Mouse (Mus musculus) embryonic facial prominence, embryonic 15.5 days (tissue): ENCODE data around the gene Ssna1. TPM values are rescaled to one million over a fixed set of nuclear protein-coding genes. Genes with fewer than 3 reads are reported as not detected.

Source experiments
- ATAC-seq: fragments of 200-750 bp; cut with Nextera tagmentation; 2 replicates; pipeline ENCODE4 v1.8.0; 2017; ENCODE audit warnings: low read depth, moderate TSS enrichment; ENCODE audit not compliant: insufficient number of reproducible peaks, low FRiP score, low TSS enrichment
- H3K27ac ChIP-seq: fragments of 300-500 bp; sonication (generic); replicated peaks from 2 replicates; pipeline ENCODE4 v1.5.1; 2015; ENCODE audit warnings: mild to moderate bottlenecking, inconsistent platforms
- H3K27me3 ChIP-seq: fragments of 300-500 bp; sonication (generic); 2 replicates; pipeline ENCODE4 v1.6.1; 2015; ENCODE audit warnings: inconsistent platforms
- H3K36me3 ChIP-seq: fragments of 300-500 bp; sonication (generic); 2 replicates; pipeline ENCODE4 v1.6.1; 2015; ENCODE audit warnings: mild to moderate bottlenecking, inconsistent platforms
- H3K4me1 ChIP-seq: fragments of 300-500 bp; sonication (generic); 2 replicates; pipeline ENCODE4 v1.6.1; 2015; ENCODE audit warnings: inconsistent platforms
- H3K4me2 ChIP-seq: fragments of 300-500 bp; sonication (generic); replicated peaks from 2 replicates; pipeline ENCODE4 v1.6.1; 2015; ENCODE audit warnings: mild to moderate bottlenecking, inconsistent platforms
- H3K4me3 ChIP-seq: fragments of 300-500 bp; sonication (generic); replicated peaks from 2 replicates; pipeline ENCODE4 v1.5.1; 2015; ENCODE audit warnings: mild to moderate bottlenecking, inconsistent platforms
- H3K9ac ChIP-seq: fragments of 300-500 bp; sonication (generic); 2 replicates; pipeline ENCODE4 v1.6.1; 2015; ENCODE audit warnings: inconsistent platforms
- H3K9me3 ChIP-seq: fragments of 300-500 bp; sonication (generic); replicated peaks from 2 replicates; pipeline ENCODE4 v1.6.1; 2016; ENCODE audit warnings: inconsistent platforms
- WGBS: fragments of 180-500 bp; shearing (Covaris S2); methylation state at CpG from one replicate; pipeline ENCODE4 v1.1.7; 2015; 5-methylcytosine and 5-hydroxymethylcytosine counted together
- polyA plus RNA-seq: library from polyadenylated mRNA; unstranded; fragments of >200 nt; fragmentation: Nextera tagmentation; extraction: Ambion mirVana; gene quantifications from 2 replicates; pipeline ENCODE4 v1.2.1, GENCODE M21; 2015

The Ssna1 gene
- polyA plus RNA-seq, 1 experiment from 2014 or later, result 258 TPM

- peaks cover 24% of the 10 kb centered on the region for H3K27me3 ChIP-seq
- 86% methylated on average over 3 of the region's 3 CpGs for WGBS
- no peak for ATAC-seq
- H3K4me3 ChIP-seq, result 0 out of 2 replicates have a peak overlapping the region, but pooled peaks have one; percentile 1
- H3K9ac ChIP-seq, result no peak overlapping the region
- H3K4me1 ChIP-seq, result peaks cover 29% of the 10 kb centered on the region
- H3K27ac ChIP-seq, result no peak overlapping the region
- H3K9me3 ChIP-seq, result no peaks in the 10 kb centered on the region
- no peaks in the 10 kb centered on the region for H3K36me3 ChIP-seq
- H3K4me2 ChIP-seq, result no peak overlapping the region
Observed at GRCm38 (mm10) chr2:25239766-25240165, 32.5 kb downstream of the Ssna1 start.

DNA sequence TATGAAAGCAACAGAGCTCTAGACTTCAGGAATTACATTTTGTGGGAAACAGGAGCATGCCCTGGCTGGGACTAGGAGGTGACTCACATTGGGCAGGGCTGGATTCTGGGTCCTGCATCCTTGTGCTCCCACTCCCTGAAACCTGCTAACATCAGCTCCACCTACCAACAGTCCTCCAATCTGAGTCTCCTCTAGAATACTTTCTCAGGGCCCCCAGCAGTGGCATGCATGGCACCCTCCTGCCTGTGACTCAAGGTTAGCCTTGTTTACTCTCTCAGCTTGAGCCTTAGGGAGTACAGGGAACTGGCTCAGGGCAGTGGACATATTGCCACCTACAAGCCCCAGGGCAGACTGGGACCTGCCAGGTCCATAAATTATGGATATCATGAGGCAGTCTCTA is 34.1 kb downstream of the Ssna1 start:
- H3K36me3 ChIP-seq, result no peaks in the 10 kb centered on the region
- no peak overlapping the region for H3K9ac ChIP-seq
- no peaks in the 10 kb centered on the region for H3K9me3 ChIP-seq
- H3K4me2 ChIP-seq, result no peak overlapping the region
- ATAC-seq, result no peak
- H3K4me3 ChIP-seq, result no peak overlapping the region
- H3K4me1 ChIP-seq, result peaks cover 29% of the 10 kb centered on the region
- H3K27me3 ChIP-seq, result peaks cover 23% of the 10 kb centered on the region
- H3K27ac ChIP-seq, result peak overlapping the region; percentile 55

DNA sequence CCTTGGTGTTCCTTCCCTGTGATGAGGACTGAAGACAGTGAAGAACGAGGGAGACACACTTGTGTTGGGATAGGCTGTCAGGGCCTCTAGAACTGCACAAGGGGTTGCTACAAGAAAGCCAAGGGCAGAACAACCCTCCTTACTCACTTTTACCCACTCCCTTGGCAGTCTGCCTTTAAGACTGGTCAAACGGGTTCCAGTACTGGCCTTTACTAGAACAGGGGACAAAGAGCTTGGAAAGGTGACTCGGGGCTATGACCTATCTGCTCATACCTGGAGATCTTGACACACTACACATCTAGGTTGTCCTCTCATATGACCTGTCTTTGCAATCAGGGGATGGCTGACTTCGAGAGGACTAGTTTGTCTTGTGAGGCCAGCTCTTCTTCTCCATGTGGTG is 34.7 kb downstream of the Ssna1 start:
- 60% methylated on average over 4 of the region's 4 CpGs for WGBS
- H3K27ac ChIP-seq, result peak overlapping the region; percentile 55; the same call in 1 of the 2 replicates
- H3K36me3 ChIP-seq, result no peaks in the 10 kb centered on the region
- peaks cover 18% of the 10 kb centered on the region for H3K27me3 ChIP-seq
- peaks cover 24% of the 10 kb centered on the region for H3K4me1 ChIP-seq
- H3K4me2 ChIP-seq, result no peak overlapping the region
- no peak for ATAC-seq
- H3K4me3 ChIP-seq, result no peak overlapping the region
- H3K9me3 ChIP-seq, result no peaks in the 10 kb centered on the region
- H3K9ac ChIP-seq, result no peak overlapping the region

- Histone ChIP-seq H3K4me3 (no peak within 1 kb of the TSS), H3K9me3 (no peaks in the 10 kb centered on the region), H3K27me3 (peaks cover 9% of the 10 kb centered on the region; the same call in 1 of the 2 replicates), H3K36me3 (no peaks in the 10 kb centered on the region), H3K9ac (no peak within 1 kb of the TSS), H3K4me2 (no peak within 1 kb of the TSS), H3K27ac (peak within 1 kb of the TSS; percentile 55; the same call in 1 of the 2 replicates), H3K4me1 (peaks cover 15% of the 10 kb centered on the region)
- no peak for ATAC-seq
- 27% methylated on average over 8 of the region's 8 CpGs for WGBS
Observed at GRCm38 (mm10) chr2:25236614-25237013, 35.6 kb downstream of the Ssna1 start, which contains the start of gene Rnf224. Gene Rnf224 (minus strand): TSS chr2:25236787.

DNA sequence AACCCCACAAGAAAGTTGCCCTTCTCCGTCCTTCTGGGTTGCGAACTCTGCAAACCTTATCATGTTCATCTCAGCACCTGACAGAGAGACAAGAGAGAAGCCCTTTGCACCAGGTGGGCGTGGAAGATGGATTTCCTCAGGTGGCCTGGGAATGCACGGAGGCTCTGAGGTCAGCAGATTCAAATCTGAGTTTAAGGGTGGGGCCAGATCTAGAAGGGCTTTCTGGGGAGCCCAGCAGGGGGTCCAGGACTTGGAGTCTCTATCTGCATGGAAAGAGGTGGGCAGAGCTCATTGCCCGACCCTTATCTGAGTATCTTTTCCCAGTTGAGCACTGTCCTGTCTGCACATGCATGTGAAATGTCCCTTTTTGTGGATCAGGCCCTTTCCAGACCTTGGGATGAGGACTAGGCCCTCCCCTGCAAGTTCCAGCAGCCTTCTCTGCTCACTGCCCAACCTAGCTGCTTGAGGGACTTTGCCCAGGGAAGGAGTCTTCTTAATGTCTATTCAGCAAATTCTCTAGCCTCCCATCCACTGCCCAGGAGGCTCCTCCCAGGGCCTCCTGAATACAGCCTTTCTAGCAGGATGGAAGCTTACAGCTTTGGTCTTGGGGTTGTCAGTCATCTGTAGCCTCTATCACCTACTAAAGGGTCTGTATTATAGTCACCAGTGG is 37.6 kb downstream of the Ssna1 start:
- Histone ChIP-seq H3K9ac (no peak overlapping the region), H3K4me2 (no peak overlapping the region), H3K27me3 (peaks cover 11% of the 10 kb centered on the region; the same call in 1 of the 2 replicates), H3K4me1 (no peaks in the 10 kb centered on the region), H3K27ac (no peak overlapping the region), H3K4me3 (no peak overlapping the region), H3K9me3 (no peaks in the 10 kb centered on the region), H3K36me3 (no peaks in the 10 kb centered on the region)
- WGBS, result 56% methylated on average over 5 of the region's 5 CpGs
- ATAC-seq, result no peak

- Histone ChIP-seq H3K4me1 (peaks cover under 1% of the 10 kb centered on the region), H3K27me3 (peaks cover 11% of the 10 kb centered on the region; the same call in 1 of the 2 replicates), H3K4me3 (no peak within 1 kb of the TSS), H3K4me2 (no peak within 1 kb of the TSS), H3K9me3 (no peaks in the 10 kb centered on the region), H3K36me3 (no peaks in the 10 kb centered on the region), H3K27ac (no peak within 1 kb of the TSS), H3K9ac (no peak within 1 kb of the TSS)
- WGBS, result 84% methylated on average over 3 of the region's 3 CpGs
- no peak for ATAC-seq
Observed at GRCm38 (mm10) chr2:25234050-25234449, 38.2 kb downstream of the Ssna1 start, which contains the start of gene Slc34a3. Gene Slc34a3 (minus strand): TSS chr2:25234364.

GRCm38 (mm10) chr2:25233421-25233820 is 38.8 kb downstream of the Ssna1 start:
- no peaks in the 10 kb centered on the region for H3K9me3 ChIP-seq
- WGBS, result 72% methylated on average over 4 of the region's 4 CpGs
- ATAC-seq, result no peak
- peaks cover 11% of the 10 kb centered on the region; the same call in 1 of the 2 replicates for H3K27me3 ChIP-seq
- no peak overlapping the region for H3K9ac ChIP-seq
- no peaks in the 10 kb centered on the region for H3K36me3 ChIP-seq
- H3K27ac ChIP-seq, result no peak overlapping the region
- H3K4me2 ChIP-seq, result no peak overlapping the region
- no peak overlapping the region for H3K4me3 ChIP-seq
- peaks cover 6% of the 10 kb centered on the region for H3K4me1 ChIP-seq

DNA sequence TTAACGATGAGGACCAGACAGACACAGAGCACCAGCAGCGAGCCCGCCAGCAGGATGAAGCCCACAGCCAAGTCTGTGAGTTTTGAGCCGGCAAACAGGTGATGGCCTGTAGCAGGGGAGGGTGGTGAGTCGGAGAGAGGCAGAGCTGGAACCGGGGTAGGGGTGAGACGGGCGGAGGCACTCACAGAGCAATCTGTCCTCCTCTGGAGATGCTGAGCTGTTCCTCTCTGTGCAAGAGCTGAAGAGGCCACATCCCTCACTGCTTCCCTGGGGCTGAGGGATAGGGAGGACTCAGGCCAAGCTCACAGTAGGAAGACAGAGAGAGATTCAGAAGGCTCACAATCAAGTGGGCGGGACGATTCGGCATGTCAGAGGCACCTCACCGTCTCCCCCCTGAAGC is 41.2 kb downstream of the Ssna1 start:
- Histone ChIP-seq H3K4me3 (no peak overlapping the region), H3K4me1 (peaks cover 11% of the 10 kb centered on the region), H3K4me2 (no peak overlapping the region), H3K9me3 (no peaks in the 10 kb centered on the region), H3K9ac (no peak overlapping the region), H3K36me3 (no peaks in the 10 kb centered on the region), H3K27me3 (peaks cover 11% of the 10 kb centered on the region; the same call in 1 of the 2 replicates), H3K27ac (no peak overlapping the region)
- WGBS, result 43% methylated on average over 12 of the region's 12 CpGs
- ATAC-seq, result no peak

GRCm38 (mm10) chr2:25230581-25230980 is 41.7 kb downstream of the Ssna1 start:
- no peak overlapping the region for H3K9ac ChIP-seq
- WGBS, result 77% methylated on average over 7 of the region's 7 CpGs
- H3K4me1 ChIP-seq, result peaks cover 15% of the 10 kb centered on the region

DNA sequence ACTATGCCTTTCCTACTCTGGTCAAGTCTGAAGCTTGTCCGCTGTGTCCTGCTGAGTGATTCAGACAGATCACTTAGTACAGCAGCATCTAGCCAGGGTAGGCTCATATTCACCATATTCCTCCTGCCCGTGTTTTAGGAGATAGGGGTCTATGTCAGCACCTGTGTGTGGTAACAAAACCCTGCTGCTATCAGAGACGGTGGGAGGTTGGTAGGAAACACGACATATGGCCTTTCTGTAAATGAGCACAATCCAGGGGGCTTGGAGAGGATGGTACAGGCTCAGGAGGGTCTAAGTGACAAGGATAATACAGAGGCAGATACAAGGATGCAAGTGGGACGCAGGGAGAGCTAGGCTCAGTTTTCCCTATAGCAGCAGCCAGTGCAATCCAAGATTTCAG is 42.7 kb downstream of the Ssna1 start:
- H3K9me3 ChIP-seq, result no peaks in the 10 kb centered on the region
- no peak overlapping the region for H3K9ac ChIP-seq
- 77% methylated on average over 5 of the region's 5 CpGs for WGBS
- H3K27me3 ChIP-seq, result peaks cover 11% of the 10 kb centered on the region; the same call in 1 of the 2 replicates
- no peak overlapping the region for H3K4me2 ChIP-seq
- H3K36me3 ChIP-seq, result no peaks in the 10 kb centered on the region
- peaks cover 19% of the 10 kb centered on the region for H3K4me1 ChIP-seq
- H3K4me3 ChIP-seq, result no peak overlapping the region
- no peak for ATAC-seq
- H3K27ac ChIP-seq, result no peak overlapping the region

More at GRCm38 (mm10) chr2:25230581-25230980, 41.7 kb downstream of the Ssna1 start:
- H3K4me3 ChIP-seq, result no peak overlapping the region
- no peaks in the 10 kb centered on the region for H3K9me3 ChIP-seq
- no peak overlapping the region for H3K4me2 ChIP-seq
- peaks cover 11% of the 10 kb centered on the region; the same call in 1 of the 2 replicates for H3K27me3 ChIP-seq
- no peak for ATAC-seq
- no peak overlapping the region for H3K27ac ChIP-seq
- H3K36me3 ChIP-seq, result no peaks in the 10 kb centered on the region

DNA sequence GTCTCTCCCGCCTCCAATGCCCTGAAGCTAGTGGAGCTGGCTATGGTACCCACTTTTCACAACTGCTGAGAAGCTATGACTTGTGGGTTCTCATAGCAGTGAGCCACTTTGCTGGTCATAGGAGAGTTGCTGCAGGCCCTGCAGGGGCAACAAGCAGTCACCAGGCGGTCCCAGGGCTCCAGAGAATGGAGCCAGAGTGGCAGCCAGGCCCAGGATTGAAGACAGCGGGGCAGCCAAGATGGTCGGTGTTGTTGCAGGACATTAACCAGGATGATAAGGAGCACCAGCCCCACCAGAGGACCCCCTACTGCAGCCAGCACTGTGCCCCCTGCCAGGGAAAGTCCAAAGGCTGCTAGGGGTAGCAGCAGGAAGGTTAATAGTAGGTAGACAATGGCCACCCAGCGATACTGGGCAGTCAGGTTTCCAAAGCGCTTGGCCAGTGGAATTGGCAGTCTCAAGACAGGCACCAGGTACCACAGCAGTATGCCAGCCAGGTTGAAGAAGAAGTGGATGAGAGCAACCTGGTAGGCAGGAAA is 43.2 kb downstream of the Ssna1 start:
- 70% methylated on average over 6 of the region's 6 CpGs for WGBS
- H3K4me3 ChIP-seq, result no peak overlapping the region; the same call in 1 of the 2 replicates
- no peak for ATAC-seq
- H3K4me2 ChIP-seq, result peak overlapping the region; percentile 46
- peaks cover 11% of the 10 kb centered on the region; the same call in 1 of the 2 replicates for H3K27me3 ChIP-seq
- no peaks in the 10 kb centered on the region for H3K36me3 ChIP-seq
- peaks cover 19% of the 10 kb centered on the region for H3K4me1 ChIP-seq
- H3K9ac ChIP-seq, result no peak overlapping the region
- no peak overlapping the region; the same call in 1 of the 2 replicates for H3K27ac ChIP-seq
- no peaks in the 10 kb centered on the region for H3K9me3 ChIP-seq
